Comparison of ENCODE assay signal across 9 mouse cellular contexts in genomic region chr14:41263853-41264755, GRCm38 (mm10). TPM values are rescaled to one million over a fixed set of nuclear protein-coding genes. Genes with fewer than 3 reads are reported as not detected.
DNase-seq lines count a peak whose midpoint lies in the region; ATAC-seq and TF ChIP-seq lines count a peak whose summit lies in the region.
"Not testable (repeated sequence)": the region's sequence is repeated elsewhere in the genome, so short reads cannot be mapped to it uniquely, and the experiment has no call there.
"Had no signal": no experiment of that assay in that cellular context is flagged by ENCODE, and none has a peak within 500 bp of the region (broad histone marks: within the 10 kb centered on the region; RNA-seq: fewer than 3 reads in every experiment).

No protein-coding gene starts in this region.

- not testable (repeated sequence) for H3K27me3 ChIP-seq in forebrain, embryonic 12.5 days; heart, embryonic 12.5 days (replicated peaks); kidney, embryonic 14.5 days (ENCODE audit: control insufficient read depth, insufficient read depth, low read length)

- 6% methylated on average over 25 of the region's 29 CpGs for WGBS in forebrain, embryonic 12.5 days
- WGBS in heart, embryonic 12.5 days, result 3% methylated on average over 28 of the region's 29 CpGs
- 3% methylated on average over 25 of the region's 29 CpGs for WGBS in kidney, embryonic 14.5 days

- TF ChIP-seq POLR2A in brain, embryonic 14.5 days (IDR thresholded peaks at IDR 0.05; ENCODE audit: borderline replicate concordance, extremely low read depth, insufficient read depth, insufficient read length, poor library complexity, severe bottlenecking), result not testable (repeated sequence)

- not testable (repeated sequence) for H3K36me3 ChIP-seq in forebrain, embryonic 12.5 days (replicated peaks); heart, embryonic 12.5 days; kidney, embryonic 14.5 days (ENCODE audit: control insufficient read depth, insufficient read depth, low read length)

- peak; percentile 0 for DNase-seq in brain, embryonic 14.5 days (ENCODE audit: low read depth)
- DNase-seq in left cerebral cortex, adult 8-10 months (ENCODE audit: low spot score in 2 of 2), result peak; percentile 49 to 60
- peak; percentile 2 for DNase-seq in mesoderm, embryonic 11.5 days (ENCODE audit: low read depth, low spot score)
- DNase-seq in right cerebral cortex, adult 18-20 months, result peak; percentile 73

- peak overlapping the region; percentile 25 for H3K4me3 ChIP-seq in forebrain, embryonic 12.5 days (replicated peaks)
- H3K4me3 ChIP-seq in heart, embryonic 12.5 days, result peak overlapping the region; percentile 27
- 0 out of 2 replicates have a peak overlapping the region, but pooled peaks have one; percentile 17 for H3K4me3 ChIP-seq in kidney, embryonic 14.5 days (ENCODE audit: low read length)

- H3K4me1 ChIP-seq in forebrain, embryonic 12.5 days; heart, embryonic 12.5 days (replicated peaks); kidney, embryonic 14.5 days (ENCODE audit: control insufficient read depth, insufficient read depth, low read length): not testable (repeated sequence)

- peak overlapping the region; percentile 48 for H3K4me2 ChIP-seq in forebrain, embryonic 12.5 days
- H3K4me2 ChIP-seq in heart, embryonic 12.5 days, result peak overlapping the region; percentile 68
- peak overlapping the region; percentile 37; the same call in 1 of the 2 replicates for H3K4me2 ChIP-seq in kidney, embryonic 14.5 days (replicated peaks; ENCODE audit: low read depth, low read length)

- peak; percentile 89 for ATAC-seq in forebrain, embryonic 12.5 days (ENCODE audit: low FRiP score)
- 0 out of 2 replicates have a peak, but pooled peaks have one; percentile 33 for ATAC-seq in heart, embryonic 12.5 days (ENCODE audit: insufficient number of reproducible peaks, low FRiP score)
- ATAC-seq in kidney, embryonic 14.5 days (ENCODE audit: low FRiP score, low TSS enrichment), result peak; percentile 86

- not testable (repeated sequence) for TF ChIP-seq CTCF in brain, embryonic 14.5 days (IDR thresholded peaks at IDR 0.05; ENCODE audit: borderline replicate concordance, extremely low read depth, insufficient read depth, insufficient read length)

- H3K27ac ChIP-seq in forebrain, embryonic 12.5 days; heart, embryonic 12.5 days (ENCODE audit: poor library complexity, severe bottlenecking); kidney, embryonic 14.5 days (ENCODE audit: low read depth, low read length): not testable (repeated sequence)

- not testable (repeated sequence) for H3K9me3 ChIP-seq in forebrain, embryonic 12.5 days; heart, embryonic 12.5 days (replicated peaks); kidney, embryonic 14.5 days (ENCODE audit: control insufficient read depth, low read length)

- H3K9ac ChIP-seq in forebrain, embryonic 12.5 days; heart, embryonic 12.5 days; kidney, embryonic 14.5 days (ENCODE audit: low read depth, low read length): not testable (repeated sequence)

RNA-seq across cellular contexts. Expression of gene Gm2832, which starts 14.5 kb away (rescaled TPM):
- polyA plus RNA-seq in brain, embryonic 14.5 days (2012; rRNA removed), result 0.21 and 0.26 TPM in 2 replicates
- not detected in 2 replicates for polyA plus RNA-seq in forebrain, embryonic 12.5 days (2016; fragmentation: Nextera tagmentation; extraction: Ambion mirVana)
- polyA plus RNA-seq in heart, embryonic 12.5 days (2016; fragmentation: Nextera tagmentation; extraction: Ambion mirVana), result 0.14 TPM in 1 of 2 replicates, not detected in the other
- 0.12 TPM in 1 of 2 replicates, not detected in the other for polyA plus RNA-seq in kidney, embryonic 14.5 days (2014; fragmentation: Nextera tagmentation; extraction: Ambion mirVana)
- under 1 TPM in 2 of 4 experiments, not detected in 2; 0.59 to 0.63 TPM for total RNA-seq in left cerebral cortex, adult 8-10 months (2022)
- total RNA-seq: heart, postnatal 14 days had no signal
- polyA plus RNA-seq: liver, embryonic 12.5 days had no signal

Comparison
In these comparisons a context has a peak if more than half of its experiments do, and no peak if none do; other contexts are left out.
1. DNase-seq: peak in every context shown above with its lines; median percentile 73 in right cerebral cortex, adult 18-20 months; 54 in left cerebral cortex, adult 8-10 months; 2 in mesoderm, embryonic 11.5 days; 0 in brain, embryonic 14.5 days.
2. ATAC-seq: peak in every context shown above with its lines; median percentile 89 in forebrain, embryonic 12.5 days; 86 in kidney, embryonic 14.5 days; 33 in heart, embryonic 12.5 days.